Mouse (Mus musculus) embryonic facial prominence, embryonic 15.5 days (tissue): Measurements from ENCODE around the gene Cyp24a1. TPM values are rescaled to one million over a fixed set of nuclear protein-coding genes. Genes with fewer than 3 reads are reported as not detected.

ENCODE experiments used
- ATAC-seq: fragments of 200-750 bp; cut with Nextera tagmentation; 2 replicates; pipeline ENCODE4 v1.8.0; 2017; ENCODE audit warnings: low read depth, moderate TSS enrichment; ENCODE audit not compliant: insufficient number of reproducible peaks, low FRiP score, low TSS enrichment
- H3K27ac ChIP-seq: fragments of 300-500 bp; sonication (generic); replicated peaks from 2 replicates; pipeline ENCODE4 v1.5.1; 2015; ENCODE audit warnings: mild to moderate bottlenecking, inconsistent platforms
- H3K27me3 ChIP-seq: fragments of 300-500 bp; sonication (generic); 2 replicates; pipeline ENCODE4 v1.6.1; 2015; ENCODE audit warnings: inconsistent platforms
- H3K36me3 ChIP-seq: fragments of 300-500 bp; sonication (generic); 2 replicates; pipeline ENCODE4 v1.6.1; 2015; ENCODE audit warnings: mild to moderate bottlenecking, inconsistent platforms
- H3K4me1 ChIP-seq: fragments of 300-500 bp; sonication (generic); 2 replicates; pipeline ENCODE4 v1.6.1; 2015; ENCODE audit warnings: inconsistent platforms
- H3K4me2 ChIP-seq: fragments of 300-500 bp; sonication (generic); replicated peaks from 2 replicates; pipeline ENCODE4 v1.6.1; 2015; ENCODE audit warnings: mild to moderate bottlenecking, inconsistent platforms
- H3K4me3 ChIP-seq: fragments of 300-500 bp; sonication (generic); replicated peaks from 2 replicates; pipeline ENCODE4 v1.5.1; 2015; ENCODE audit warnings: mild to moderate bottlenecking, inconsistent platforms
- H3K9ac ChIP-seq: fragments of 300-500 bp; sonication (generic); 2 replicates; pipeline ENCODE4 v1.6.1; 2015; ENCODE audit warnings: inconsistent platforms
- H3K9me3 ChIP-seq: fragments of 300-500 bp; sonication (generic); replicated peaks from 2 replicates; pipeline ENCODE4 v1.6.1; 2016; ENCODE audit warnings: inconsistent platforms
- WGBS: fragments of 180-500 bp; shearing (Covaris S2); methylation state at CpG from one replicate; pipeline ENCODE4 v1.1.7; 2015; 5-methylcytosine and 5-hydroxymethylcytosine counted together
- polyA plus RNA-seq: library from polyadenylated mRNA; unstranded; fragments of >200 nt; fragmentation: Nextera tagmentation; extraction: Ambion mirVana; gene quantifications from 2 replicates; pipeline ENCODE4 v1.2.1, GENCODE M21; 2015

Gene Cyp24a1
- polyA plus RNA-seq, 1 experiment from 2014 or later: 0.09 TPM

DNA sequence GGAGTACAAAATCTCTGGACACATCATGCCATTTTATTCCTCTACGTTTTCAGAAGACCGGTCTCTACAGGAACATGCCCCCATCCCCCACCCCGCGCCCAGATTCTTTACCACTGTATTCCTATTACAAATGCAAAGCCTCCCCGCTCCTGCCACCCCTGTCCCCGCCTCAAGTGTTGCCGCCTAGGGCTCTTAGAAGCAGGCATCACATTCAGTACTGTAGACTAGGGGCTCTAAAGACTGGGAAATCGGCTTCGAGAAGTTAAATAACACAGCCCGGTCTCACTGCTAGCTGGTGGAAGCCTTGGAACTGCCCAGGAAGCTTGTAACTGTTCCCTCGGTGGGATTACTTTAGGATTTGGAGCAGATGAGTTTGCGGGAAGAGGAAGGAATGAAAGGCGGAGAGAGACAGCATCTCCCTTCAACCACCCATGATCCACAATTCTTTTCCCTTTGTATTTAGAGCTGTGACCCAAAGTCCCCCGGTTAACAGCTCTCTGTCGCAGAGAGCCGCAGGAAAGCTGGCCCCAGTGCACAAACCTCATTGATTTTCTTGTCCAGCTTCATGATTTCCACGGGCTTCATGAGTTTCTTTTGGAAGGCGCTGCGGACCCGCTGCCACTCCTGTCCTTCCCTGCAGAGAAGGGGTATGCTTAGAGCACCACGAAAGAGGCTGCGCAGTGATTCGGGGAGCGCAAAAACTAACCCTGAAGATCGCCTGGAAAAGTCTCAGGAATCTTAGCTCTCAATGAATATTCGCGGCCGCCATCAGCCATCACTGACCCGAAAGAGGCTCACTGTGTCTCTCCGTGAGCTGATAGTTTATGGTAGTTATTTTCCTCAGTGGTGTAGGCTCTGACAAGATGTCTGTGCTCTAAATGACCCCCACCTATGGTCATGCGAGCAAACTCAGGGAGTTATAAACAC, 1.9 kb downstream of the Cyp24a1 start:
- Histone ChIP-seq H3K4me3 (peak overlapping the region; percentile 10; the same call in 1 of the 2 replicates), H3K9me3 (no peaks in the 10 kb centered on the region), H3K4me2 (no peak overlapping the region), H3K27ac (no peak overlapping the region), H3K36me3 (no peaks in the 10 kb centered on the region), H3K9ac (no peak overlapping the region), H3K27me3 (peaks cover 71% of the 10 kb centered on the region), H3K4me1 (peaks cover 24% of the 10 kb centered on the region)
- 7% methylated on average over 31 of the region's 31 CpGs for WGBS
- ATAC-seq: no peak

DNA sequence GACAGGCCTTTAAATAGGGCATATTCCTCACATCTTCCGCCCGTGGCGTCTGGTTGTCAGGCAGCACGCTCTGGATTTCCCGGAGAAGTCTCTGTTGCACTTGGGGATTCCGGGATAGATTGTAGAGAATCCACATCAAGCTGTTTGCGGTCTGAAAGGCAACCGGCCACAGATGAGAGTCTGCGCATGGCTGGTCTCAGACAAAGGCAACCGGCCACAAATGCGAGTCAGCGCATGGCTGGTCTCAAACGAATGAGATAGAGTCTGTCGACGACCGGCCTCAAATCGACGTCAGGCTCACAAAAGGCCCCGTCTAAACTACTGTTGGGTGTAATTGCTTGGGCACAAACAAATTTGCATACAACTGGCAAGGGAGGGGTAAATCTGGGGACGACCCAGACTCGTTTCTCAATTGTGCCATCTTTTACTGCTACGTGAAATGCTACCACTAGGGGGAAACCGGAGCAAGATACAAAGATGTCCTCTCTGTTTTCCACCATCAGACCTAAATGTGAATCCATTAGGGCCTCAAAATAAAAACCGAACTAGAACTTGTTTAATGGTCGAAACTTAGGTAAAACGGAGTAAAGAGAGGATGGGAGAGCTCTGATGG, 8.9 kb downstream of the Cyp24a1 start:
- no peak overlapping the region for H3K4me2 ChIP-seq
- H3K9me3 ChIP-seq: no peaks in the 10 kb centered on the region
- H3K4me1 ChIP-seq: no peaks in the 10 kb centered on the region
- H3K27me3 ChIP-seq: peaks cover 7% of the 10 kb centered on the region
- H3K4me3 ChIP-seq: no peak overlapping the region
- WGBS: 63% methylated on average over 26 of the region's 26 CpGs
- no peak for ATAC-seq
- no peaks in the 10 kb centered on the region for H3K36me3 ChIP-seq
- no peak overlapping the region for H3K9ac ChIP-seq
- no peak overlapping the region for H3K27ac ChIP-seq

DNA sequence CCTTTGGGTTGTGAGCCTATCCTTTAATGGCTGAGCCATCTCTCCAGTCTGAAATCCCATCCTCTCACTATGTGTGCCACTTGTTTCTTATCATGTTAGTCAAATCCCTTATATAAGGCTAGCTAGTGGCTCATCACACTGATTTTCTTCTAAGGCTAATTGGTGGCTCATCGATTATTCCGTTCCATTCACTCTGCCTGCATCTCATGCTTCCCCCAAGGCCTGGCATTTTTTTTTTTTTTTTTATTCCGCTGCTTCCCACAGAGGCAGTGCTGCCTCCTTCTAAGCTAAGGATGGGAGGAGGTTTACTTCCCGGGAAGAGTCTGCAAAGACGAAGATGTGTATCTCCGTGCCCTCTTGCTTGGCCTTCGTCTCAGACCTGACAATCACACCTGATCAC, 9.7 kb downstream of the Cyp24a1 start:
- WGBS: 78% methylated on average over 7 of the region's 7 CpGs
- Histone ChIP-seq H3K4me1 (no peaks in the 10 kb centered on the region), H3K4me2 (no peak overlapping the region), H3K27me3 (peaks cover 7% of the 10 kb centered on the region), H3K9ac (no peak overlapping the region), H3K9me3 (no peaks in the 10 kb centered on the region), H3K27ac (no peak overlapping the region), H3K36me3 (no peaks in the 10 kb centered on the region), H3K4me3 (no peak overlapping the region)
- no peak for ATAC-seq

DNA sequence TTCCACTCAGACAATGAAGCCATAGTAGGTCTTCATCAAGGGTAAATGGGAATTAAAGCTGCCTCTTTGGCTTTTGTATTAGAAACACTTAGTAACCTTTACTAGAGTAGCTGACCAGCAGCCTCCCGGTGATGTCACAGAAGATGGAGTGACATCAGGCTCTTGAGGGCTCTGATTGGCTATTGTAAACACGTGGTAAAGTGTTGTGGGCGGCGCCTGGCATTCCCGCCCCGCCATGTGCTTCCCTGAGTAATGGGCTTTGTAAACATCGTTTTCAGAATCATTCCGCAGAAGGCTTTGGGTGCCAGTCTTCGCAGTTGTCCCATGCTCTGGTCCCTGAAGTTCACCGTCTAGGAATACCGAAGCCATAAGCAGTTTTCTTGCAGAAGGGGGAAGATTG, 13.0 kb downstream of the Cyp24a1 start:
- H3K27ac ChIP-seq: no peak overlapping the region
- H3K36me3 ChIP-seq: no peaks in the 10 kb centered on the region
- H3K4me2 ChIP-seq: no peak overlapping the region
- no peak overlapping the region for H3K9ac ChIP-seq
- no peak for ATAC-seq
- no peaks in the 10 kb centered on the region; the same call in 1 of the 2 replicates for H3K27me3 ChIP-seq
- no peak overlapping the region for H3K4me3 ChIP-seq
- WGBS: 66% methylated on average over 11 of the region's 11 CpGs
- H3K9me3 ChIP-seq: no peaks in the 10 kb centered on the region
- no peaks in the 10 kb centered on the region for H3K4me1 ChIP-seq

DNA sequence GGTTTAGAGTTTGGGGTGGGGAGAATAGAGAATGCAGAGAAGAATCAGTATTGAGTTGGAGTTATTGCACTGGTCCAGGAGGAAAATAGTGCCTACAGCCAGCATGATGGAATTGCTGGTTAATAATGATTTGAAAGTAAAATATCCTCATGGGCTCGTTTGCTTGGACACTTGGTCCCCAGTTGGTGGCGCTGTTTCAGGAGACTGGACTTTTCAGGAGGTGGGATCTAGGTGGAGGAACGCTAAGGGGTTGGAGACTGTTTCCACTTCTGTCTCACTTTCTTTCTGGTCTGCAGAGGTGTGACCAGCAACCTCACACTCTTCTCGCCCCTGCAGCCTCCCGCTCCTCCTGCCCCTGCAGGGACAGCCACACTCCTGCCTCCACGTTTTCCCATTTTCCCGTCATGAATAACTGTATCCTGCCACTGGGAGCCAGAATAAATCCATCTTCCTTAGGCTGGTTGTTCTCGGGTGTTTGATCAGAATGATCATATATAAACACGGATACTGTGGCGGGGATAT, 14.9 kb downstream of the Cyp24a1 start:
- 72% methylated on average over 10 of the region's 10 CpGs for WGBS
- no peak for ATAC-seq
- Histone ChIP-seq H3K4me2 (no peak overlapping the region), H3K27ac (no peak overlapping the region), H3K9ac (no peak overlapping the region), H3K36me3 (no peaks in the 10 kb centered on the region), H3K9me3 (no peaks in the 10 kb centered on the region), H3K4me1 (no peaks in the 10 kb centered on the region), H3K27me3 (no peaks in the 10 kb centered on the region), H3K4me3 (no peak overlapping the region)

DNA sequence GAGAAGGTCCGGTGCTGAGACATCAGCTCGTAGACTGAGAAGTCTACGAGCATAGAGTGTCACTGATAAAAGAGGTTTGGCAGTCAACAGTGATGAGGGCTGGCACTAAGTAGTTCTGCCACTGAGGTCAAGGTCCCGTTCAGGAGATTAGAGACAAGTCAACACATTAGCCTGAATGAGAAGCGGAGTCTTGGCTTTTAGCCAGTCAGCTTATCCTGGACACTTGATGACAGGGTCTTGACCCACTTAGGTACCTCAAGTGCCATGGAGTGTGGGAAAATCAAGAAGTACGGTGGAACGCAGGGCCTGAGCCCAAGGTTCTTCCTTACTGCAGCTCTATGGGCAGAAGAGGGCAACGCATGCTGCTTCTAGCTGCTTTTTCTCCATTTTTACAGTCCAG, 20.3 kb downstream of the Cyp24a1 start:
- Histone ChIP-seq H3K4me1 (no peaks in the 10 kb centered on the region), H3K36me3 (no peaks in the 10 kb centered on the region), H3K27ac (no peak overlapping the region), H3K4me3 (no peak overlapping the region), H3K4me2 (no peak overlapping the region), H3K9me3 (no peaks in the 10 kb centered on the region), H3K27me3 (no peaks in the 10 kb centered on the region), H3K9ac (no peak overlapping the region)
- WGBS: 86% methylated on average over 8 of the region's 8 CpGs
- no peak for ATAC-seq

DNA sequence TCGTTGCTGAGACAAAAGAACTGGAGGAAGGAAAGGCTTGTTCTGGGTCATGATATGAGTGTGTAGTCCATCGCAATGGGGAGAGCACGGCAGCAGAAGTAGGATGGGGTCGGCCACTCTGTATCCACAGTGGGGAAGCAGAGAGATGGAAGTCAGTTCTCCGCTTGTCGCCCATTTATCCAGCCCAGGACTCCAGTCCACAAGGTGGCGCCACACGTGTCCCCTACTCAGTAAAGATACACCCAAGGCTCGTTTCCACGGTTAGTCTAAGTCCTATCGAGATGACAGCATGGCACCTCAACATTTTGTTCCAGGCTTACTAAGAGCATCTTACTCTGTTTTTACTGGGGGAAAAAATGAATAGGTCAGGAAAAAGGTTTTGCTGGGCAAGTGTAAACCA, 20.7 kb downstream of the Cyp24a1 start:
- no peaks in the 10 kb centered on the region for H3K27me3 ChIP-seq
- H3K4me1 ChIP-seq: no peaks in the 10 kb centered on the region
- H3K9me3 ChIP-seq: no peaks in the 10 kb centered on the region
- no peaks in the 10 kb centered on the region for H3K36me3 ChIP-seq
- no peak for ATAC-seq
- H3K27ac ChIP-seq: no peak overlapping the region
- H3K4me2 ChIP-seq: no peak overlapping the region
- H3K9ac ChIP-seq: no peak overlapping the region
- WGBS: 85% methylated on average over 11 of the region's 11 CpGs
- H3K4me3 ChIP-seq: no peak overlapping the region

DNA sequence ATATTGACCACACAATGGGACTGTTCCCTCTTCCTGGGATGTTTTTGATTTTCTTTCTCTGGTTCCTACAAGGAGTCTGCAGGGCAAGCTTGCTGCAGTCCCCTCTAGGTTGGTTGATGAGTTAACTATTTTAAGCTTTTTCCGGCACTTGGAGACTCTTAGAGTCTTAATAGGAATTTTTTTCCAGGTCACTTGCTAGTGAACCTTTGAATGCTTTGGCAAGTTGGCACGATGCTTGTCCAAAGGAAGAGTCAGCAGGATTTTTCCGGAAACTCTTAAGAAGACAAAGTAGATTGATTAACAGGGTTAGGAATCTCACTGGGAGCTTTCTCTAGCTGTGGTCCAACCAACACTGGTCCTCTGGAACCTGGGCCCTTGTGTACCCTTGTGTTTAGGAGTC, 21.8 kb downstream of the Cyp24a1 start:
- Histone ChIP-seq H3K27ac (no peak overlapping the region), H3K9me3 (no peaks in the 10 kb centered on the region), H3K9ac (no peak overlapping the region), H3K4me1 (no peaks in the 10 kb centered on the region), H3K4me3 (no peak overlapping the region), H3K4me2 (no peak overlapping the region), H3K27me3 (no peaks in the 10 kb centered on the region), H3K36me3 (no peaks in the 10 kb centered on the region)
- 69% methylated on average over 3 of the region's 3 CpGs for WGBS
- ATAC-seq: no peak

DNA sequence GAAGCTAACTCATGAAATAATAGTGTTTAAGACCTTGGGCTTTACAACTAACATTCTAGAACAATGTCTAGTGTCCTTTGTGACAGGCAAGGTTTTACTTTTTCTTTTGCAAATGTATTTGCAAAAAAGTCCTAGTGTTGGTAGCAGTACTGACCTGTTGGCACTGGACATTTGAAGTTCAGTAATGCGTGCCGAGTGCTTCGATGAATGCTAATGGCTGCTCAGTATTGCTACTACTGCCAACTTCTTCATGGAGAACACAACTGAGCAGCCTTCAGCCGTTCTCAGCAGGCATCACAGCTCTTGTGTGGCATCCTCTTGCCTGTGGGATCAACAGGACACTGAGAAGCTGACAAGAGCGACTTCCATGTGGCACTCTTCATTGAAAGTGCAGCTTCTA, 22.8 kb downstream of the Cyp24a1 start:
- no peak overlapping the region for H3K9ac ChIP-seq
- 91% methylated on average over 5 of the region's 5 CpGs for WGBS
- no peak for ATAC-seq
- no peak overlapping the region for H3K4me2 ChIP-seq
- H3K4me1 ChIP-seq: no peaks in the 10 kb centered on the region
- H3K9me3 ChIP-seq: no peaks in the 10 kb centered on the region
- no peak overlapping the region for H3K4me3 ChIP-seq
- H3K27me3 ChIP-seq: peaks cover 5% of the 10 kb centered on the region; the same call in 1 of the 2 replicates
- H3K36me3 ChIP-seq: no peaks in the 10 kb centered on the region
- H3K27ac ChIP-seq: no peak overlapping the region

DNA sequence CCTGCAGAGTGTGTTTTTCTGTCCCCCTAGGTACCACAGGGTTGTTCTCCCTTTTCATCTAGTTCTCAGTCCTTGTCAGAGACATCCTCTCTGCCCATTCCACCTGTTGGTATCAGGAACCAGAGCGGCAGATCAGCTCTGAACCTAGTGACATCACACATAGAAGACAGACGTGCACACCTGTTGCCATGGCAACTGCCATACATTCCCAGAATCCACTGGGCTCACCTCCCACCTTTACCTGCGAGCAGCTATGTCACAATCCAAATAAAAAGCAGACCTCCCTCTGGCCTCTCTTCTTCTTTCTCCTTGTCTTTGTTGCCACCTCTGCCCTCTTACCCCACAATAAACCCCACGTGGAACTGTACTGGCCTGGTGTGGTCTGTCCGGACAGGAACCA, 26.4 kb downstream of the Cyp24a1 start:
- WGBS: 76% methylated on average over 5 of the region's 5 CpGs
- H3K27ac ChIP-seq: no peak overlapping the region
- no peaks in the 10 kb centered on the region for H3K9me3 ChIP-seq
- H3K9ac ChIP-seq: no peak overlapping the region
- no peak overlapping the region for H3K4me3 ChIP-seq
- no peaks in the 10 kb centered on the region for H3K4me1 ChIP-seq
- no peak for ATAC-seq
- no peaks in the 10 kb centered on the region for H3K36me3 ChIP-seq
- no peak overlapping the region for H3K4me2 ChIP-seq
- H3K27me3 ChIP-seq: peaks cover 5% of the 10 kb centered on the region; the same call in 1 of the 2 replicates

DNA sequence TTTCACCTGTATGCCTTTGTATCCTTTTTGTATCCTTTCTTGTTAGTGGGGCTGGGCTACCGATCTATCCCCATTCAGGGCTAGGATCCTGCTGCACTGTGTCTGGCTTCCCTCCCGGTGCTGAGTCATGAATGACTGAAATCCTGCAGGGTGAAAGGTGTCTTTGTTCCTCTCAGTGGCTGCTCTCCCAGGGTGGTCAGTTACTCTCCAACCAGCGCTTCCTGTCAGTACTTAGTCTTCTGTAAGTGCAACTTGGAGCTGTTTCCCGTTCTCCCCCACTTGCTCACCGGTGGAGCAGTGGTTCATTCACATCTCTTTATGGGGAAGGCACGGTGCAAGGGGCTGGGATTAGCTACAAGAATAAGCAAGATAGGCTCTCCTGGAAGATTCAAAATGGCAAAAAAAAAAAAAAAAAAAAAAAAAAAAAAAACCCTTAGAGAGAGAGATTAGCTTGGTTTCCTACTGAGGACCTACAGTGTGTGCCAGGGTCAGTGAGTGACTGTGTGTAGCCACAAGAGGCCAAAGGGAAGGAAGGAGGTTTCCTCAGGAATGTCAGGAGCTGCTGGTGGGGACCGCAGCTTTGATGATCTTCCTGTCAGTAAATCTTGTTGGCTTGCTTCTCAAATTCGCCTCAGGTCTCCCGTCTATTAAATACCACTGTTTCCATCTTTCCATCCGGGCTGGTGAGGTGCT, 27.2 kb downstream of the Cyp24a1 start:
- Histone ChIP-seq H3K4me3 (no peak overlapping the region), H3K9me3 (no peaks in the 10 kb centered on the region), H3K27ac (no peak overlapping the region), H3K36me3 (no peaks in the 10 kb centered on the region), H3K27me3 (peaks cover 5% of the 10 kb centered on the region; the same call in 1 of the 2 replicates), H3K4me1 (no peaks in the 10 kb centered on the region), H3K4me2 (no peak overlapping the region), H3K9ac (no peak overlapping the region)
- ATAC-seq: no peak; the same call in 1 of the 2 replicates
- WGBS: 9% methylated on average over 10 of the region's 10 CpGs
